Mouse (Mus musculus): ENCODE data around the gene Rasgef1c. TPM values are rescaled to one million over a fixed set of nuclear protein-coding genes. Genes with fewer than 3 reads are reported as not detected.
A peak's percentile ranks its signal among the peaks of the same experiment; 100 is the strongest.

Gene Rasgef1c
- polyA plus RNA-seq, 1 experiment from 2014 or later: 0.13 TPM

- no peaks in the 10 kb centered on the region for H3K9me3 ChIP-seq (replicated peaks; ENCODE audit: control insufficient read depth, low read length)
- no peak overlapping the region for H3K9ac ChIP-seq (ENCODE audit: low read depth, low read length)
- H3K4me1 ChIP-seq (ENCODE audit: control insufficient read depth, insufficient read depth, low read length): peaks cover 3% of the 10 kb centered on the region; the same call in 1 of the 2 replicates
- peak overlapping the region; percentile 100 for H3K4me2 ChIP-seq
- WGBS (ENCODE audit: insufficient replicate concordance): 28% methylated on average over 15 of the region's 15 CpGs
- H3K27ac ChIP-seq (ENCODE audit: low read depth, low read length): no peak overlapping the region
- H3K36me3 ChIP-seq (ENCODE audit: control insufficient read depth, insufficient read depth, low read length): no peaks in the 10 kb centered on the region
- H3K27me3 ChIP-seq (ENCODE audit: control insufficient read depth, insufficient read depth, low read length): peaks cover 45% of the 10 kb centered on the region
- ATAC-seq (replicated peaks; ENCODE audit: insufficient number of reproducible peaks, low FRiP score, low TSS enrichment): no peak
- H3K4me3 ChIP-seq (ENCODE audit: low read depth, low read length): peak overlapping the region; percentile 63
Observed at GRCm38 (mm10) chr11:49900962-49901658, 525 bp upstream of the Rasgef1c start.

- no peak overlapping the region for H3K4me2 ChIP-seq
- WGBS (ENCODE audit: insufficient replicate concordance): 12% methylated on average over 7 of the region's 7 CpGs
- H3K27ac ChIP-seq (ENCODE audit: low read depth, low read length): no peak overlapping the region
- no peak overlapping the region for H3K4me3 ChIP-seq (ENCODE audit: low read depth, low read length)
- H3K27me3 ChIP-seq (ENCODE audit: control insufficient read depth, insufficient read depth, low read length): peaks cover 45% of the 10 kb centered on the region
- H3K9me3 ChIP-seq (replicated peaks; ENCODE audit: control insufficient read depth, low read length): no peaks in the 10 kb centered on the region
- H3K4me1 ChIP-seq (ENCODE audit: control insufficient read depth, insufficient read depth, low read length): peaks cover 3% of the 10 kb centered on the region; the same call in 1 of the 2 replicates
- no peak; the same call in 1 of the 2 replicates for ATAC-seq (replicated peaks; ENCODE audit: insufficient number of reproducible peaks, low FRiP score, low TSS enrichment)
- no peaks in the 10 kb centered on the region for H3K36me3 ChIP-seq (ENCODE audit: control insufficient read depth, insufficient read depth, low read length)
- H3K9ac ChIP-seq (ENCODE audit: low read depth, low read length): no peak overlapping the region
Observed at GRCm38 (mm10) chr11:49903333-49903732, 1.7 kb downstream of the Rasgef1c start.

DNA sequence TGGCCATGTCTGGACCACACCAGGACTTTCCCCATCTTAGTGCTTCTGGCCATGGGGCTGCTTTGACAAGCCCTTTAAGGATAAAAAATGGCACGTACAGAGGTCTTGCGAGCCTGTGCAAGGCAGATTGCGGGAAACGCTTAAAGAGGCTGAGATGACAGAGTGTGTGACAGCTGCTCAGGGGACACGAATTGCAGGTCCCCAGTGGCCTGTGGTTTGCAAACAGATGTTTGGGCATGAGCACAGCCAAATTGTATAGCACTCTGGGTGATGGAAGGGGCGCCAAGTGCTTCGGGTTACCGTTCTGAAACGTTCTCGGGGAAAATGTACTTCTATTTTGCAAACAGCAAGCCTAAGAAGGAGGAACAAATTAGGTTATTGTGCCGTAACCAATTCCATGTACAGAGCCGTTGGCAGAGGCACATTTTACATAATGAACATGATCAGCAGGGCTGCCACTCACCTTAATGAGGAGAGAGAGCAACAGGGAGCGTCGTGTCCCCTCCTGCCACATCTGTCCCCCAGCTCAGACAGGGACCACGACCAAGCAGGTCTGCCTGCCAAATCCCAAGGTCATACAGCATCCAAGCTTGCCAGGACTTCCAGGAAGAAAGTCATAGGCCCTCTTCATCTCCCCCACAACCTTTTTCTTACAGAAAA lies 17.0 kb downstream of the Rasgef1c start:
- H3K9me3 ChIP-seq (replicated peaks; ENCODE audit: control insufficient read depth, low read length): no peaks in the 10 kb centered on the region
- no peak overlapping the region for H3K27ac ChIP-seq (ENCODE audit: low read depth, low read length)
- no peak overlapping the region for H3K9ac ChIP-seq (ENCODE audit: low read depth, low read length)
- H3K4me3 ChIP-seq (ENCODE audit: low read depth, low read length): no peak overlapping the region
- H3K27me3 ChIP-seq (ENCODE audit: control insufficient read depth, insufficient read depth, low read length): peaks cover 22% of the 10 kb centered on the region
- no peak for ATAC-seq (replicated peaks; ENCODE audit: insufficient number of reproducible peaks, low FRiP score, low TSS enrichment)
- H3K4me1 ChIP-seq (ENCODE audit: control insufficient read depth, insufficient read depth, low read length): no peaks in the 10 kb centered on the region
- H3K36me3 ChIP-seq (ENCODE audit: control insufficient read depth, insufficient read depth, low read length): no peaks in the 10 kb centered on the region
- H3K4me2 ChIP-seq: no peak overlapping the region
- WGBS (ENCODE audit: insufficient replicate concordance): 66% methylated on average over 15 of the region's 15 CpGs

GRCm38 (mm10) chr11:49919304-49919703 lies 17.7 kb downstream of the Rasgef1c start:
- no peaks in the 10 kb centered on the region for H3K36me3 ChIP-seq (ENCODE audit: control insufficient read depth, insufficient read depth, low read length)
- WGBS (ENCODE audit: insufficient replicate concordance): 74% methylated on average over 6 of the region's 6 CpGs
- H3K4me1 ChIP-seq (ENCODE audit: control insufficient read depth, insufficient read depth, low read length): no peaks in the 10 kb centered on the region
- no peak overlapping the region for H3K27ac ChIP-seq (ENCODE audit: low read depth, low read length)
- H3K9ac ChIP-seq (ENCODE audit: low read depth, low read length): no peak overlapping the region
- ATAC-seq (replicated peaks; ENCODE audit: insufficient number of reproducible peaks, low FRiP score, low TSS enrichment): no peak
- no peak overlapping the region for H3K4me3 ChIP-seq (ENCODE audit: low read depth, low read length)
- no peak overlapping the region for H3K4me2 ChIP-seq
- no peaks in the 10 kb centered on the region for H3K9me3 ChIP-seq (replicated peaks; ENCODE audit: control insufficient read depth, low read length)
- peaks cover 22% of the 10 kb centered on the region for H3K27me3 ChIP-seq (ENCODE audit: control insufficient read depth, insufficient read depth, low read length)

GRCm38 (mm10) chr11:49923539-49923938 lies 21.9 kb downstream of the Rasgef1c start:
- Histone ChIP-seq H3K36me3 (ENCODE audit: control insufficient read depth, insufficient read depth, low read length) (no peaks in the 10 kb centered on the region), H3K4me1 (ENCODE audit: control insufficient read depth, insufficient read depth, low read length) (no peaks in the 10 kb centered on the region), H3K4me2 (no peak overlapping the region), H3K27me3 (ENCODE audit: control insufficient read depth, insufficient read depth, low read length) (peaks cover 29% of the 10 kb centered on the region), H3K4me3 (ENCODE audit: low read depth, low read length) (no peak overlapping the region), H3K9me3 (replicated peaks; ENCODE audit: control insufficient read depth, low read length) (no peaks in the 10 kb centered on the region), H3K9ac (ENCODE audit: low read depth, low read length) (no peak overlapping the region), H3K27ac (ENCODE audit: low read depth, low read length) (no peak overlapping the region)
- 88% methylated on average over 9 of the region's 9 CpGs for WGBS (ENCODE audit: insufficient replicate concordance)
- ATAC-seq (replicated peaks; ENCODE audit: insufficient number of reproducible peaks, low FRiP score, low TSS enrichment): no peak

- no peaks in the 10 kb centered on the region; the same call in 1 of the 2 replicates for H3K4me1 ChIP-seq (ENCODE audit: control insufficient read depth, insufficient read depth, low read length)
- H3K27ac ChIP-seq (ENCODE audit: low read depth, low read length): no peak overlapping the region
- 67% methylated on average over 7 of the region's 7 CpGs for WGBS (ENCODE audit: insufficient replicate concordance)
- H3K27me3 ChIP-seq (ENCODE audit: control insufficient read depth, insufficient read depth, low read length): peaks cover 24% of the 10 kb centered on the region
- no peak overlapping the region for H3K4me3 ChIP-seq (ENCODE audit: low read depth, low read length)
- H3K4me2 ChIP-seq: no peak overlapping the region
- H3K9me3 ChIP-seq (replicated peaks; ENCODE audit: control insufficient read depth, low read length): no peaks in the 10 kb centered on the region
- no peak overlapping the region for H3K9ac ChIP-seq (ENCODE audit: low read depth, low read length)
- no peak for ATAC-seq (replicated peaks; ENCODE audit: insufficient number of reproducible peaks, low FRiP score, low TSS enrichment)
- no peaks in the 10 kb centered on the region for H3K36me3 ChIP-seq (ENCODE audit: control insufficient read depth, insufficient read depth, low read length)
Observed at GRCm38 (mm10) chr11:49926183-49926582, 24.5 kb downstream of the Rasgef1c start.

GRCm38 (mm10) chr11:49927169-49927568 lies 25.5 kb downstream of the Rasgef1c start:
- 33% methylated on average over 4 of the region's 4 CpGs for WGBS (ENCODE audit: insufficient replicate concordance)
- no peak for ATAC-seq (replicated peaks; ENCODE audit: insufficient number of reproducible peaks, low FRiP score, low TSS enrichment)
- Histone ChIP-seq H3K36me3 (ENCODE audit: control insufficient read depth, insufficient read depth, low read length) (no peaks in the 10 kb centered on the region), H3K27ac (ENCODE audit: low read depth, low read length) (no peak overlapping the region), H3K27me3 (ENCODE audit: control insufficient read depth, insufficient read depth, low read length) (peaks cover 24% of the 10 kb centered on the region), H3K9ac (ENCODE audit: low read depth, low read length) (no peak overlapping the region), H3K4me3 (ENCODE audit: low read depth, low read length) (no peak overlapping the region), H3K4me2 (no peak overlapping the region), H3K4me1 (ENCODE audit: control insufficient read depth, insufficient read depth, low read length) (peaks cover 9% of the 10 kb centered on the region), H3K9me3 (replicated peaks; ENCODE audit: control insufficient read depth, low read length) (no peaks in the 10 kb centered on the region)

GRCm38 (mm10) chr11:49927670-49928069 lies 26.0 kb downstream of the Rasgef1c start:
- ATAC-seq (replicated peaks; ENCODE audit: insufficient number of reproducible peaks, low FRiP score, low TSS enrichment): no peak
- H3K4me1 ChIP-seq (ENCODE audit: control insufficient read depth, insufficient read depth, low read length): peaks cover 9% of the 10 kb centered on the region
- H3K9me3 ChIP-seq (replicated peaks; ENCODE audit: control insufficient read depth, low read length): no peaks in the 10 kb centered on the region
- peaks cover 24% of the 10 kb centered on the region for H3K27me3 ChIP-seq (ENCODE audit: control insufficient read depth, insufficient read depth, low read length)
- H3K9ac ChIP-seq (ENCODE audit: low read depth, low read length): no peak overlapping the region
- no peak overlapping the region for H3K4me2 ChIP-seq
- no peaks in the 10 kb centered on the region for H3K36me3 ChIP-seq (ENCODE audit: control insufficient read depth, insufficient read depth, low read length)
- no peak overlapping the region for H3K4me3 ChIP-seq (ENCODE audit: low read depth, low read length)
- WGBS (ENCODE audit: insufficient replicate concordance): 73% methylated on average over 6 of the region's 6 CpGs
- no peak overlapping the region for H3K27ac ChIP-seq (ENCODE audit: low read depth, low read length)

Data from heart, embryonic 11.5 days (tissue).